Mouse (Mus musculus): Measurements from ENCODE around the gene Ccer2.

GRCm38 (mm10) chr7:28761907-28762306, 5.9 kb downstream of the Ccer2 start:
- TF ChIP-seq GATA1 (IDR thresholded peaks at IDR 0.05; ENCODE audit: low read length) (no peak), TAL1 (IDR thresholded peaks at IDR 0.05; ENCODE audit: low read length) (no peak)
